Mouse (Mus musculus) embryo, embryonic 11.5 days (tissue): ENCODE measurements around the gene Chaf1a.

ENCODE experiments used
- DNase-seq: peaks from one replicate; pipeline ENCODE4 v3.0.0-alpha.2; 2012; ENCODE audit warnings: low read depth, low spot score

Gene Chaf1a

DNA sequence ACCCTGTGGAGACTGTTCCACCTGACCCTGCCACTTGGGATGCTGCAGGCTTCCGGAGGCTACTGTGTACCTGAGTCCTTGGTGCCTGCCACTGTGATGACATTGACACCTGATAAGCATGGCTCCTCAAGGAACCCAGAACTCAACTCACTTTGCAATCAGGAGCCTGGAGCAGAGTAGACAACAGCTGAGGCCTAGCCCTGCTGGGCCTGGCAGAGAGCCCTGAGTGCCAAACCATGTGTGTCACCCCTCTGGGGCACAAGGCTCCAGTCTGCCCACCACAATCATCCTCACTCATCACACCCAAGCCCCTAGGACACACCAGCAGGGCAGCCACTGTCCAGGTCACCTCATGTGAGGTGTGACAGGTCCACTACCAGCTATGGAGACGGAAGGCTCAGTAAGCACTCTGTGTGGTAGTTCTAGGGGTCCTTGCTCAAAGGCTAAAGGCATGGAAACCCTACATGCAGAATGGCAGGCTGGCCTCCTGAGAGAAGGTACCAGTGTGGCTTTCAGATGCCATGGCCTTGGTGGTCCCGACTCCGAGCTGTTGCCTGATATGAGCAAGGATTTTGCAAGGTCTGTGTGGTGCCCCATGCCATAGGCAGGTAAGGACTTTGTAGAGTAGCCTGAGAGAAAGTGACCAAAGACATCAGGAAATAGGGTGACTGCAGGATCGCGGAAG lies 19.7 kb upstream of the Chaf1a start:
- no peak for DNase-seq

DNA sequence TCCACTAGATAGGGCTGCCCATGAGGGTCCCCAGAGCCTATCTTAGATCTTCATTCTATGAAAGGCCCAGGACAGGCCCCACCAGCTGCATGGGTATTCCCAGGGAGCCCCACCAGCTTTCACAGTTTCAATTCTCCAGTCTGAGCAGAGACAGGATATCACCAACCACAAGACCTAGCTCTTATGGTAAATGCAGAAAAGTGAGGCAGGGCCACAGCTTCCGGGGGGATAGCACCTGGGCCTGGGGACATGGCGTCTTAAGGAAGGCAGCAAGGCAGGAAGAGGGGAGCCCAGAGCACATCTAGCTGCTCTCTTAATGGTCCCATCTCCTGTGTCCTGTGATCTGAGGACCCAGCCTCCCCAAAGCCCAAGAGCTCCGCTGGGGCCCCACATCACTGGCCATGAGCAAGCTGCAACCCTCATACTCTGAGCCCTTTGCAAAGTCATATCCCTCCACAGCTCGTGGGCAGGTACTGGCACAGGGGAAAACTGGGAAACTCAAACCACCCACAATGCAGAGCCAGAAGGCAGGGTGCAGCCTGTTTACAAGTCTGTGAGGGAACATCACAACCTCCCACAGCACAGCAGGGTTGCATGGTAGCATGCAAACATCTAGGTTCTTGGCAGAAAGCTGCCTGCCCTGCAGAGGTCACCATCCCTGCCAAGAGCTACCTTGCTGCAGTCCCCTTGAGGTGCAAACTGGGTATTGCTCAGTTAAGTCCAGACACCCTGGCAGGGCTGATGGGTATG lies 18.9 kb upstream of the Chaf1a start:
- no peak for DNase-seq

DNA sequence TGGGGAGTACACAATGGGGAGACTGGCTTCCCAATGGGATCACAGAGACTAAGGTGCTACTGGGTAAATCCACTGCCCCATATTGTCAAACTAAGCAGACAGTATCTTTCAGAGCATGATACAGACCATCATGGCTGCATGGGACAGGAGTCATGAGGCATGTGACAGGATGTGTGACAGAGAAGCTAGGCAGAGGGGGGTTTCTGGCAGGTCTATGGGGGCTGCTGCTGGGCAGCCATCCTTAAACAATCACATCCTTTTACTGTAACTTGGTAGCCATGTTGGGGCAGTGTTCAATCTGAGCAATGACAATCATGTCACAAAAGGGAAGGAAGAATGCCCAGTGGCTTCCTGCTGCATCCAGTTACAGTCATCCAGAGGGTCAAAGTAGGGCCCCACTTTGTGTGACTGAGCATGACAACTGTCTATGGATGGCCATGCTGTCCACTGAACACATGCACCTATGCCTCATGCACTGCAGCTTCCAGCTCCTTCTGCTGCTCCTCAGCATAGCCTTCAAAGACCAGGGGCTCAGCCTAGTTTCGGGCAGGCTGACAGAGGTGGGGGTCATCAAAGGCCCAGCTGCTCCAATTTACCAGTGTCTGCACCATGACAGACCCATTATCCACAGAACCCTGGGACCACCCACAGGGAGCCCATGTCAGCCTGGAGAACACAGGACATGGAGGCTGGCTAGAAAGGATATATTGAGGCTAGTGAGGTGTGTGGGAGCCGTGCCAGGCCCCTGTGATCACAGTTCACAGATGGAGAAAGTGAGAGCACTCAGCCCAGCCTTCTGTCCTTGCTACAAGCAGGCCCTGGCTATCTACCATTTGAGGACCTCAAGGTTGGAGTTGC lies 17.9 kb upstream of the Chaf1a start:
- DNase-seq, result no peak

DNA sequence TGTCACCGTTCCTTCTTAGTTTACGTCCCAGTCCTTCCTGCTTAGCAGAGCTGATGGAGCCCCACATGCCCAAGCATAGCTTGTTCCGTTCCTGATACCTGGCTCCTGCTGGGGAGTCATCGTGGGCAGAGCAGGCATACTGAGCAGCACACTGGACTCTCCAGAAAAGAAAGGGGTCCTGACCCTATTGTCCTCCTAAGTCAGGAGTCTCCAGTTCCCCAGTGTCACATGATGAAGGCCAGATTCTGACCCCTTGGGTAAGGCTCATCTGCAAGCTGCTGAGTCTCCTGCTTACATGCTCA lies 17.3 kb upstream of the Chaf1a start:
- DNase-seq, result no peak

GRCm38 (mm10) chr17:56023386-56023785 lies 16.9 kb upstream of the Chaf1a start:
- DNase-seq, result no peak

DNA sequence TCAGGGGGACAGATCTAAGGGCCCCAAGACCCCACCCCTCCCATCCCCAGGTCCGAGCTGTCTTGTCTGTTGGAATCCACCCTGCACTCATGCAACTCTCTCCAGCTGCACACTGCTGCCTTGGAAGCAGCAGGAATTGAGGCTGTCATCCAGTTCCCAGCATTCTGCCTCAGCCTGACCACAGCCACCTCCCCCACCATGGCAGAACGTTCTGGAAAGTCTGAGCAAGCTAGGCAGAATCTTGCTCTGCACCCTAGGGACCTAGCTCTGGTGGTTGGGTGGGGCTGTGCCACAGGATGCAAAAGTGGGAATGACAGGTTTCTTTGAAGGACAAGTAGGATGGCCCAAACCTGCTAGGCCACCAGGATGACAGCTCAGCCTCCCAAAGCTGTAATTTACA lies 15.8 kb upstream of the Chaf1a start:
- DNase-seq, result no peak

GRCm38 (mm10) chr17:56024931-56025330 lies 15.3 kb upstream of the Chaf1a start:
- DNase-seq, result no peak

DNA sequence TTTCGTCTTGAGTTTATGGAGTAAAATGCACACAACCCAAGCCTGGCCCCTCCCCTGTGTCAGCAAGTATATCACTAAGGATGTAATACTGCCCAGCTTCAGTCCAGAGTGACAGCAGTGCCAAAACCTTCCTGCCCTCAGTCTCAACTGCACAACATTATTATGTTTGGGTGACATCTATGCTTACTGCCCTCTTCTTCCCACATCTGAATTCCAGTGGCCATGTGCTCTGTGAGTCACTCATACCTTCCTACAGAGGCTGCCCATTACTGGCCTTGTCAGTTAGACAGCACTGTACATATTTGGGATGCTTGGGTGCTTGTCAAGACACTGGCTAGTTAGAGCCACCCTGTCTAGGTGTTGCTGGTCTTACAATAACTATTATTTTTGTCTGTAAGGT lies 13.9 kb upstream of the Chaf1a start:
- DNase-seq, result no peak

DNA sequence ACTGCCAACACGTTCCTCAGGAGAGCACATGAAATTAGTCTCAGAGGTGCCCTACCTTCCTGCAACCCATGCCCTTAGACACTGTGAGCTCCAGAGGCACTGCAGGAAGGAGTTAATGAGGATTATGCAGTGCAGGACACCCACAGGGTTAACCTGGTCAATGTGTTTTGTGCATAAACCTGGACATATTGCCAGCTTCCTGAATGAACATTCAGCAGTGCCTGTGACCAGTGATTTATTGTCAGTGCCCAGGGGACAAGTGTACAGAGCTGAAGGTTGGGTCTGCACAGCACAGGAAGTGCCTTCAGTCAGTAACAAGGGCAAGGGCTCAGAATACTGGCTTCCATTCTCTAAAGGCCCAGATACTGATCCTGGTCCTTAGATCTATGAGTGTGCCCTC lies 13.4 kb upstream of the Chaf1a start:
- DNase-seq, result no peak

DNA sequence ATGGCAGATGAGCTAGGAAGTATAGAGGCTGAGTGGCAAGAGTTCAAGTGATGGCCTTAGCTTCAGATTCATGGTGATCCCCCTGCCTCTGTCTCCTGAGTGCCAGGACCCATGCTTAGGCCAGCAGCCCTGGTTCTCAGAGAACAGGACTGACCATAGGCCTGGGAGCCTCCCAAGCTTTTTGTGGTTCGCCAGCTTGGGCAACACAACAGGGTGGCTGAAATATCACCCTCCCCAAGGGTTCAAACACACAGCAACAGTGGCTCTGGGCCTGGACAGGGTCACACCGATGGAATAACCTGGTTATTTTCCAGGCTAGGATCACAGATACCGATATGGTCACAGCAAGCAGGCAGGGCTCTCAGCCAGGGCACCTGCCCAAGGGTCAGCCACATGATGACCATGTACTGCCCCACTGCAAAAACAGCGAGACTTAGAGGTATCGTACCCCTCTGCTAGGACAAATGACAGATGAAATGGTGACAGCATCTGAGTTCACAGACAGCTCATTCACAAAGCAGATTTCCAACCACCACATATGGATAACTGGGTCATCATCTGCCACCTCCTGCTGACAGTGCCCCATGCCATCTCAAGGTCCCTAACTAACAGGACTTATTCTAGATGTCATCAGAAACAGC lies 12.3 kb upstream of the Chaf1a start:
- DNase-seq, result no peak

DNA sequence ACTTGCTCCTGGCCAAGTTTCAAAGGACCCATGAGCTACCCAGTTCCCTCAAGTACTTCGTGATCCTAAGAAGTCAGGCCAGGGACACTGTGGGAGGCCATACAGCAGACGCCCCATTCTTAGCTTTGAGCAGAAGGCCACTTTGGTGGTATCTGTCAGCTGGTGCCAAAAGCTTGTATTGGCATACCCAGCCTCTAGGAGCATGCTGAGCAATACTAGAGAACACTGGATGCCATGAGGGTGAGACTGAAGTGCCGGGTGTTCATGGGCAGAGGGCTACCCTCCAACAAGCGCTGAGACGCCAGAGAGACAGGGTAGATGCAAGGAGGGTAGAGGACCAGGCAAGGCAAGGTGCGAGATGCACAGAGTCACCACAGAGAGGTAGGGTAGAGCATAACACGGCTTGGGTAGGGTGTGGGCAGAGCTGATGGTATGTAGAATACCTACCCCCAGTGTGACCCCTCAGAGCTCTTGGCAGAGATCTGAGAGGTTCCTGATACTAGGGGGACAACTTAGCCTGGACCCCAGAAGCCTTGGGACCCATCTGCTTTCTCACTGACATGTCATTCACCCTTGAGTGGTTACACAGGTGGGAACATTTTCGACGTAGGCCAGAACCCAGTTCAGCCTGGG lies 9.9 kb upstream of the Chaf1a start:
- DNase-seq, result no peak

DNA sequence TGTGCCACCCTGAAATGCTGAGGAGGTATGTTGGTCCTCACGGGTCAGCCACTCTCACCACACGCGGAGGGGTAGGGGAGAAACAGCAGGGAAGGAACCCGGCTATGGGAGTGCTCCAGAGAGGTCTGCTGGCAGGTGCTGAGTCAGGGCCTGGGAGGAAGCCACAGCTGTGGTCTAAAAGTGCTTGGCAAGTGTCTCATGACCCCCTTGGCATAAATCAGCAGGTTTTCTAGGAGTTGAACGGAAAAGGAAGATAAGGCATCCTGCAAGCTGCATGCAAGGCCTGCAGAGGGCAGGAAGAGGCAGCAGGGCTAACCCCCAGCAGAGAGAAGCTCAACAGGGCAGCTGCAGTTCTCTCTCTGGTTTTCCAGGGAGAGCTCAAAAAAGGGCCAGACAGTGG lies 9.3 kb upstream of the Chaf1a start:
- no peak for DNase-seq

GRCm38 (mm10) chr17:56031431-56031830 lies 8.8 kb upstream of the Chaf1a start:
- no peak for DNase-seq

DNA sequence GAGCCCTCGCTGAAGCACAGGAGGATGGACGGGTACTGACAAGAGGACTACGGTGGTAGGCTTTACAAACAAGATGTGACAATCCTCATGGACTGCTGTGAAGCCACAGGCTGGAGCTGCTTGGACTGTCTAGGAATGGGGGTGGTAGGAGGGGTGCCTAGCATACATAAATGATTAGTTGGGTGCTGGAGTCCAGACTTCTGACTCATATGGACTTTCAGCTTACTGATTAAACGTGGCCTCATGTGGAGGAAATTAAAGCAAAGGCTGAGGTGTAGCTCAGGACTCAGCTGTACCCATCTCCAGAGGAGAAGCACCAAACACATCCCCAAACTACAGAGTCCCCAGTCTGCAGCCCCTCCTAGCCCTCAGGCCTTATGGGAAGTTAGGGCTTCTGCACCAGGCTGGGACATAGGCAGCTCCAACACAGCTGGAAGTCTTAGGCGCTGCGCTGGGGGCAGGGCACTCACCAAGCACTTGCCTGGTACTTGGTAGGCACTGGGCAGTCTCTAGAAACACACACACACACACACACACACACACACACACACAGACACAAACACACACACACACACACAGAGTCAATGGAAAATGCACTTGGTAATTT lies 8.0 kb upstream of the Chaf1a start:
- no peak for DNase-seq

- DNase-seq, result no peak
These were observed 7.4 kb upstream of the Chaf1a start for GRCm38 (mm10) chr17:56032831-56033230.

DNA sequence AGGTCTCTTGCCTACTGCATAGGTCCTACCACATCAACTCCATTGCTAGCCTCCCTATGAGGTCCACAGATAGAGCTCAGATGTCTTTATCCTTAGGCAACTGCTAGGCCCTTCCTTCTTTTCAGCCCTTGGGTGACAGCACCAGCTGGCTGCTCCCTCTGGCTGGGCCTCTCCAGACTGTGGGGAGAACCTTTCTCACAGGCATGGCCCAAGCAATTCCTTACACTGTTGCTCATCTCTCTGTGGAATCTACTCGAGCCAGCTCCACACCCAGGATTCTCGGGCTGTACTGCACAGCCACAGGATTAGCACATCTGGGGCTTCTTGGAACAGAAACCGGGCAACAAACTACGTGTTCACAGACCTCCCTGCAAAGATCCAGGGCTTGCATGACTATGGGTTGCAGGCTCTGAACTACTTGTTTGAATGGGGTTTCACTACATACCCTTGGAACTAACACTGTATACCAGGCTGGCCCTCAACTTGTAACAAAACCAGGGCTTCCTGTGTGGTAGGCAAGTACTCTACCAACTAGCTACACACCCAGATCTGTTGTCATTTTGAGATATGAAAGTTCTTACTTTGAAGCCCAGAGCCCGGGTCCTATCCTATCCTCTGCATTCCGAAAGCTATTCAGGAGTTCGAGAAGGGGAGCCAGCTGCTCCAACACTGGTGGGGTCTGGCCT lies 6.1 kb upstream of the Chaf1a start:
- no peak for DNase-seq

DNA sequence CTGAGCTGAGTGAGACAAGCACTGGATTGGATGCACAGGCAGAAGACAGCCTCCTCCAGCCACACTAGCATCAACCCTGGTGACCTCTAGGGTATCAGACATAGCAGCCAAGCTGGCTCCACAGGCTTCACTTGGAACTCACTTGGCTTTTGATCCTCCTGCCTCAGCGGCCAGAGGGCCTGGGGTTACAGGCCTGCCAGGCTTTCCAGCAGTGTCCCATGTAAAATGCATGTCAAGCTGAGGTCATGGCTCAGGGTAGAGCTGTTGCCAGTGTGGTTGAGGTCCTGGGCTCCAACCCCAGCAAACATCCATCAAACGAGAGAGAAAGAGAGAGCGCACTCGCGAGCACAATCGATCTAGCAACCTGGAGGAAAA lies 5.5 kb upstream of the Chaf1a start:
- no peak for DNase-seq

- DNase-seq, result no peak
These were observed 5.0 kb upstream of the Chaf1a start for GRCm38 (mm10) chr17:56035216-56035615.

DNA sequence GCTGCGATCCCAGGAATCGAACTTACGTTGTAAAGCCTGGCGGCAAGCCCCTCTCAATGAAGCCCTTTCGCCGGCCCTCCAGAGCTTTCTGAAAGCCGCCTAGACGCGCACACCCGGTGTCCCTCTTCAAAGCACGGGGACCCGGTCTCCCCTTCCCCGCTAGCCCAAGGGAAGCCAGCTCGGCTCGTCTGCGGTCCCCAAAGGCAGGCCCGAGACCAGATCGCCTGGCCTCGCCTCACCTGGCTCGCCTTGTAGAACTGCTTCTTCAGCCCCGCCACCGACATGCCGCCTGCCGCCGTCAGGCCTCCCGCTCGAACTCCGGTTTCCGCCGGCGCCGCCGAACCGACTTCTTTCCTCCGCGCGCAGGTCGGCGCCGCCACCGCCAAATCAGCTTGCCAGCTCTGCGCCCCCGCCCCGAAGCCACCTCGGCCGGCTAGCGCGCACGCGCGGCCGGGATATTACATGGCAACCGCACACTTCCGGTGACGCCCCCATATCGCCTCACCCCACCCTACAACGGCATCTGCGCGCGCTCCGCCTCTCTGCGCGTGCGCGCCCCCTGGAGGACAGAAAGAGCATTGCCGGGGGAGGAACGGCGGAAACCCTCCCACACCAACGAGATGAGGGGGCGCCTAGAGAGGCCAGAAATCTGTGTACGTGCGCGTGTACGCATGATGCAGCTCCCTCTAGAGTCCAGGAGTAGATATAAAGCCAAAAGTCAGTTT lies 3.9 kb upstream of the Chaf1a start, which contains the start of gene Sh3gl1:
Gene Sh3gl1 (minus strand): TSS at position 460 of the 725 bp plus-strand sequence.
- DNase-seq, result peak; percentile 98

GRCm38 (mm10) chr17:56036901-56037287 lies 3.3 kb upstream of the Chaf1a start:
- DNase-seq, result no peak
